Mouse (Mus musculus): Measurements from ENCODE around the gene Gm5458.
"Not testable (repeated sequence)": the region's sequence is repeated elsewhere in the genome, so short reads cannot be mapped to it uniquely, and the experiment has no call there.

Gm5458 gene

DNA sequence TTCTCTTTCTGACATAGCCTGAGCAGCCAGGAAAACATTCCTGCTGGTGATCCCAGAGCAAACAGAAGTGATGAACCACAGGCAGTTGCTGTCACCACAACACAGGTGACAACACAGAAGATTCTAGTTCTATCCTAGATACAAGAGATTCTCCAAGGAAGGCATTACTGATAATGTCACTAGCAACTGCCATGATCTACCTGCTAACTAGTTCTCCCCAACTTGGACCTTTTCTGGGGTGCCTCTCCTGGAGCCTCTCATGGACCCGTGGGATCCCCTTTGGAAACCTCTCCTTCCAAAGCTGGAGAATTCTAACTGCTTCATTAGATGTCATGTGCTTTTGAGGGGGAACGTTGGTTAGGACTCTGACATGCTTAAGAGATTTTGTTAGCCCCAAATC lies at the start of gene Gm5458:
Gm5458 (minus strand) TSS at position 101 of the 400 bp plus-strand sequence.
- not testable (repeated sequence) for DNase-seq (ENCODE audit: low spot score)

DNA sequence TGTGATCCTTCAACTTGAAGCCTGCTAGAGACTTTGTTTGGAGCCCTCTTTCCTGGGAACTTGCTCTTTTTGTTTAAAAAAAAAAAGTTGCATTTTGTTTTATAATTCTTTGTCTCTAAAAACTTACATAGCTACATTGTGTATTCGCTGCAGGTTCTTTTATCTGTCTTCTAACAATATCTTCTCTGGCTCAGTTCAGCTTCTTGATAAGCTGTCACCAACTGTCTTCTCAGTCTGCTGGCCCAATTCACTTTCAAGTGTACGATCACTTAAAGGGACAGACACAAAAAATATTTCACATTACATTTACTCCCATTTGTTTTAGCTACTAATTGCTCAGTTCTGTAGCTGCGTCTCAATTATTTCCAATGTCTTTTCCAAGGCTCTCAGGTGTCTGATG lies 43.9 kb upstream of the Gm5458 start:
- no peak for DNase-seq (ENCODE audit: low spot score)

DNA sequence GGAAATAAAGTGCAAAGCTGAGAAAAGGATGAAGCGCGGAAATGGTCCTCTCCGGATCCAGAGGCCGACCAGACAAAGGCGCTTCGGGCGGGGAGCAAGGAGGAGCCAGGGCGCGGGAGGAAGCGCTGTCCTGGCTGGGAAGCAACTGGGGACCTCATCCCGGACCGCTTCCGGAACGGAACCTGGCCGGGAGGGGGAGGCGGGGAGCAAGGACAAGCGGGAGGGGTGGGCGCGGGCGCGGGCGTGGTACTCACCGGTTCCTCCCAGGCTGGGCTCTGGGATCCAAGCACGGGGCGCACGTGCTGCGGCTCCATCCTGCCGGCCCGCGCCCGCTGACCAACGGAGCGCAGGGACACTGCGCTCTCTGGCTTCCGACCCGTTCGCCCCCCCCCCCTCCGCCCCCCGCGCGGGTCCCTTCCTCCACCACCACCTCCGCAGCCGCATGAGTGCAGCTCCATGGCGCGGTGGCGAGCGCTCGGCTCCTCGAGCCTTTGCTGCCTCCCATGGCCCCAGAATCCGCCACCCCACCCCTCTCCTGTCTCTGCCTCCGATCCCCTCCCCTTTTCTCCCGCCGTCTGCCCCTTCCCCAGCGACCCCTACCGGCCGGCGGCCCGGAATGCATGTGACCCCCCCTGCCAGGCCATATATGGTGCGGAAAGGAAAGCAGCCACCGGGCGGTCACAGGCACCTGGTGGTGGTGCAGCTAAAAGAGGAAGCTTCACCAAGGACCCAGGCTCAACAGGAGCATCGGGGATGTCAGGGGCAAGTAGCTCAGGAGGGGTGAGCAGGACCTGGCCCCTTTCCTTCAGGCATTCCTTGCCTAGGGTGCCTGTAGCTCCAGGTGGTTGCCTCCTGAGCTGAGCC lies 17.3 kb downstream of the Gm5458 start, which contains the start of gene Gm2237:
Gm2237 (minus strand) TSS at position 332 of the 864 bp plus-strand sequence.
- peak; percentile 34 for DNase-seq (ENCODE audit: low spot score)

DNA sequence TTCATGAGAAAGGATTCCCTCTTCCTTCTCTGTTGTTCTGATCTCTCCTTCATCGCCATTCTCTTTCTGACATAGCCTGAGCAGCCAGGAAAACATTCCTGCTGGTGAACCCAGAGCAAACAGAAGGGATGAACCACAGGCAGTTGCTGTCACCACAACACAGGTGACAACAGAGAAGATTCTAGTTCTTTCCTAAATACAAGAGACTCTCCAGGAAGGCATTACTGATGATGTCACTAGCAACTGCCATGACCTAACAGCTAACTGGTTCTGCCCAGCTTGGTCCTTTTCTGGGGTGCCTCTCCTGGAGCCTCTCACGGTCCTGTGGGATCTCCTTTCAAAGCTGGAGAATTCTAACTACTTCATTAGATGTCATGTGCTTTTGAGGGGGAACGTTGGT lies 52.5 kb downstream of the Gm5458 start, which contains the start of gene Gm2244:
Gm2244 (minus strand) TSS at position 101 of the 400 bp plus-strand sequence.
- not testable (repeated sequence) for DNase-seq (ENCODE audit: low spot score)

Data from yolk sac, embryonic 10.5 days (tissue).